Mouse (Mus musculus): ENCODE data around the gene Med12l. TPM values are rescaled to one million over a fixed set of nuclear protein-coding genes. Genes with fewer than 3 reads are reported as not detected.

Gene Med12l
- polyA plus RNA-seq, 1 experiment from 2014 or later, result 4.0 TPM

DNA sequence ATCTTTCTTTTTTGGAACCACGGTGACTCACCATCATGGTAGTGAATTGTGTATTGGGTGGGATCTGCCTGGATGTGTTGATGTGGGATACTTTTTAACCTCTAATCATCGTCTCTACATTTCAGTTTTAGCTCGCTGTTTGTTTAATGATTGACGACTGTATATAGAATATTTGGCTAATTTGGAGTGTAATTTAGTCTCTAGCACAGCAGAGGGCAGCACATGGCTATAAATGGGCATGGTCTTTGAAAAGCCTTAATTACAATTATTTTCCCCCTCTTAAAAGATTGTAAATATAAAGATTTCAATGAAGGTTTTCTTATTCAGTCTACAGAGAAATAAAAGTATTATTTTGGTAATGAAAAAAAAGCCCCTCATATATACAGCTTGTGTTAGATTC lies 71.7 kb downstream of the Med12l start:
- ATAC-seq, result no peak

GRCm38 (mm10) chr3:59078585-59078984 lies 73.0 kb downstream of the Med12l start:
- Histone ChIP-seq H3K27ac (no peak overlapping the region), H3K4me2 (replicated peaks) (no peak overlapping the region), H3K9me3 (no peaks in the 10 kb centered on the region), H3K4me3 (replicated peaks) (no peak overlapping the region), H3K9ac (replicated peaks) (no peak overlapping the region), H3K36me3 (no peaks in the 10 kb centered on the region), H3K27me3 (no peaks in the 10 kb centered on the region), H3K4me1 (replicated peaks) (peaks cover 3% of the 10 kb centered on the region; the same call in 1 of the 2 replicates)
- ATAC-seq, result no peak
- 87% methylated on average over 11 of the region's 11 CpGs for WGBS

More for the DNA sequence above, 71.7 kb downstream of the Med12l start:
- Histone ChIP-seq H3K27me3 (no peaks in the 10 kb centered on the region), H3K9me3 (no peaks in the 10 kb centered on the region), H3K4me2 (replicated peaks) (no peak overlapping the region), H3K27ac (no peak overlapping the region), H3K4me3 (replicated peaks) (no peak overlapping the region), H3K9ac (replicated peaks) (no peak overlapping the region), H3K36me3 (no peaks in the 10 kb centered on the region), H3K4me1 (replicated peaks) (peaks cover 3% of the 10 kb centered on the region; the same call in 1 of the 2 replicates)
- WGBS, result 69% methylated on average over 4 of the region's 4 CpGs

DNA sequence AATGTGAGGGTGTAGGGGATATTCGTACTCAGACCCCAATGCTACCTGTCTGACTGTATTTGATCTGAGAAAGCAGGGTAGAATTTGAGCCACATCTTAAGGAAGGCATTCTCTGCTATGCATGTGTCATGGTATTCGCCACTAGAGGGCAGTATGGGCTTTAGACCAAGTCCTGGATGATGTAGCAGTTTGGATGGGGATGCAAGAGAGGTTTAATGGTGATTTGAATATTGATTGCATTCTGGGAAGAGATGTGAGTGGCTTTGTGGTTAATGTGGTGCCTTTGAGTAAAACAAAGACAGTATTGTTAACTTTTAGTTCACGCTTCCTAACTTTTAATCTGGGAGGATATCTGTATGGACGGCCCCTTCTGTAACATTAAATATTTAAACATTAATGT lies 73.7 kb downstream of the Med12l start:
- Histone ChIP-seq H3K27ac (no peak overlapping the region), H3K36me3 (no peaks in the 10 kb centered on the region), H3K4me2 (replicated peaks) (no peak overlapping the region), H3K9me3 (no peaks in the 10 kb centered on the region), H3K4me3 (replicated peaks) (no peak overlapping the region), H3K27me3 (no peaks in the 10 kb centered on the region), H3K4me1 (replicated peaks) (peaks cover 3% of the 10 kb centered on the region; the same call in 1 of the 2 replicates), H3K9ac (replicated peaks) (no peak overlapping the region)
- peak; percentile 68; the same call in 1 of the 2 replicates for ATAC-seq
- WGBS, result 46% methylated on average over 4 of the region's 4 CpGs

DNA sequence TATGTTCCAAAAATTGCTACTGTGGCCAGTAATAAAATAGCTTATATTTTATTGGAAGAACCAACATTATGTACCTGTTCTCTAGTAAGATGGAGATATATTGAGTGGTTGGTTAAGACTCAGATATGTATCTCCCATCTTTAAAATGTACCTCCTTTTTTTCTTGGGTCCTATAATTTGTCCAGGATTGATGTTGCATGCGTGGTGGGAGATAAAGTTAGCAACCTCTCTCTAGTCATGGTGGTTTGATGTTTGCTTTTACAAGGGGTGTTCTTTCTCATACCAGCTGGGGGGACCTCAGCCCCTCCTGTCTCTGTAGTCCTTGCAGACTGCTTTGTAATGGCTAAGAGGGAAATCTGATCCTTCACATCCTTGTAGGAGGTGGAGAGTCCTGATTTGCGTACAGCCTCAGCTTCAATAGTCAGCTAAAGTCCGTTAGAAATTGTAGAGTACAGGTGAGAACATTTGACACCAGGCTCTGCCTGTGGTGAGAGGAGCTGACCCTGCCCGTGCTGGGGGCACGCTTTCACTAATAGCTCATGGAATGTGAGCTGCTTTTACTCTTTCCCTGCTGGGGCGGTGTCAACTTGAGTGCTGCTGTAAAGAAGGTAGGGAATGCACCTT lies 74.8 kb downstream of the Med12l start:
- H3K9me3 ChIP-seq, result no peaks in the 10 kb centered on the region
- 18% methylated on average over 6 of the region's 6 CpGs for WGBS
- H3K9ac ChIP-seq (replicated peaks), result no peak overlapping the region
- H3K4me3 ChIP-seq (replicated peaks), result no peak overlapping the region
- H3K4me1 ChIP-seq (replicated peaks), result peaks cover 3% of the 10 kb centered on the region; the same call in 1 of the 2 replicates
- H3K27ac ChIP-seq, result no peak overlapping the region
- no peak overlapping the region for H3K4me2 ChIP-seq (replicated peaks)
- H3K27me3 ChIP-seq, result no peaks in the 10 kb centered on the region
- H3K36me3 ChIP-seq, result no peaks in the 10 kb centered on the region
- no peak for ATAC-seq

- 26% methylated on average over 7 of the region's 7 CpGs for WGBS
- no peak for ATAC-seq
- no peak overlapping the region for H3K4me3 ChIP-seq (replicated peaks)
- H3K9me3 ChIP-seq, result no peaks in the 10 kb centered on the region
- peaks cover 3% of the 10 kb centered on the region; the same call in 1 of the 2 replicates for H3K4me1 ChIP-seq (replicated peaks)
- no peak overlapping the region for H3K9ac ChIP-seq (replicated peaks)
- H3K36me3 ChIP-seq, result no peaks in the 10 kb centered on the region
- no peak overlapping the region for H3K4me2 ChIP-seq (replicated peaks)
- H3K27ac ChIP-seq, result no peak overlapping the region
- H3K27me3 ChIP-seq, result no peaks in the 10 kb centered on the region
These were observed 75.3 kb downstream of the Med12l start for GRCm38 (mm10) chr3:59080919-59081318.

DNA sequence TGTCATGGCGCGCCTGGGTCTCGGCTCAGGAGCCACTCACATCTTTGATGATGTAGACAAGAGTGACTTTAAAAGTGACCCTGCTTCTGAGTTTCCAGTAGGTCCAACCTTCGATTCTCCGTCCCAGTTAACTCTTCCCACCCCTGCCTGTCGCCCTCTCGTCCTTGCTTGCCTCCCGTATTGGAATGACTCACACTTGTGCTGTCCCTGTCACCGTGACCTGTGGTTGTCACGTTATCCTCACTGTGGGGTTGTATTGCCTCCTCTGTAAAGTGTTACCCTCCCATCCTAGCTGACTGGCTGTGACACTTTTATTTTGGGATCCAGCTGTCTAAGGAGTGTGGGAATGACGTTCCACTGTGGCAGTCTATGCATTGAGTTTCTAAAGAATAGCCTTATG lies 87.1 kb downstream of the Med12l start:
- H3K27ac ChIP-seq, result no peak overlapping the region
- no peak for ATAC-seq
- no peak overlapping the region for H3K4me3 ChIP-seq (replicated peaks)
- no peaks in the 10 kb centered on the region for H3K4me1 ChIP-seq (replicated peaks)
- H3K4me2 ChIP-seq (replicated peaks), result no peak overlapping the region
- no peaks in the 10 kb centered on the region for H3K36me3 ChIP-seq
- 86% methylated on average over 11 of the region's 11 CpGs for WGBS
- no peaks in the 10 kb centered on the region for H3K27me3 ChIP-seq
- H3K9me3 ChIP-seq, result no peaks in the 10 kb centered on the region
- no peak overlapping the region for H3K9ac ChIP-seq (replicated peaks)

- no peak overlapping the region for H3K9ac ChIP-seq (replicated peaks)
- H3K36me3 ChIP-seq, result no peaks in the 10 kb centered on the region
- no peak overlapping the region for H3K4me3 ChIP-seq (replicated peaks)
- no peak overlapping the region for H3K27ac ChIP-seq
- WGBS, result 66% methylated on average over 6 of the region's 6 CpGs
- H3K27me3 ChIP-seq, result no peaks in the 10 kb centered on the region
- H3K9me3 ChIP-seq, result no peaks in the 10 kb centered on the region
- no peak overlapping the region for H3K4me2 ChIP-seq (replicated peaks)
- ATAC-seq, result no peak
- H3K4me1 ChIP-seq (replicated peaks), result no peaks in the 10 kb centered on the region
These were observed 91.8 kb downstream of the Med12l start for GRCm38 (mm10) chr3:59097421-59097820.

DNA sequence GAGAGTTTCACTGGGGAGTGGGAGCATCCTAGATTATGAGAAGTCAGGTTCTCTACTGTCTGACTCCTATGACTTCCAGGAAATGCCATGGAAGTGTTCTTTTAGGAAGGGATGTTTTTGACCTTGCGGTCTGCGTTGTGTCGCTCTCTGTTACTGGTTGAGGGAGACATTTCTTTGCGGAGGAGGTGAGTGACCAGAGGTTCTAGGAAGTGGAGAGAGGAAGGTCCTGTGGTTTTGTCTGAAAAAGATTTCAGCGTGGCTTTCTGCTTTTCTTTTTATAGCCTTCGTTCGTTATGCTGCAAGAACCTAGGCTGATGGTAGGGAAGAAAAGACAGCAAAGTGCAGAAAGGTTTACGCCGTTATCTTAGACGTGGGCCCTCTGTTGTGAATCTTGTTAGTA lies 92.9 kb downstream of the Med12l start:
- WGBS, result 91% methylated on average over 10 of the region's 10 CpGs
- H3K4me3 ChIP-seq (replicated peaks), result no peak overlapping the region
- H3K4me1 ChIP-seq (replicated peaks), result no peaks in the 10 kb centered on the region
- no peaks in the 10 kb centered on the region for H3K9me3 ChIP-seq
- H3K36me3 ChIP-seq, result no peaks in the 10 kb centered on the region
- no peak overlapping the region for H3K27ac ChIP-seq
- H3K4me2 ChIP-seq (replicated peaks), result no peak overlapping the region
- no peak for ATAC-seq
- no peaks in the 10 kb centered on the region for H3K27me3 ChIP-seq
- H3K9ac ChIP-seq (replicated peaks), result no peak overlapping the region

DNA sequence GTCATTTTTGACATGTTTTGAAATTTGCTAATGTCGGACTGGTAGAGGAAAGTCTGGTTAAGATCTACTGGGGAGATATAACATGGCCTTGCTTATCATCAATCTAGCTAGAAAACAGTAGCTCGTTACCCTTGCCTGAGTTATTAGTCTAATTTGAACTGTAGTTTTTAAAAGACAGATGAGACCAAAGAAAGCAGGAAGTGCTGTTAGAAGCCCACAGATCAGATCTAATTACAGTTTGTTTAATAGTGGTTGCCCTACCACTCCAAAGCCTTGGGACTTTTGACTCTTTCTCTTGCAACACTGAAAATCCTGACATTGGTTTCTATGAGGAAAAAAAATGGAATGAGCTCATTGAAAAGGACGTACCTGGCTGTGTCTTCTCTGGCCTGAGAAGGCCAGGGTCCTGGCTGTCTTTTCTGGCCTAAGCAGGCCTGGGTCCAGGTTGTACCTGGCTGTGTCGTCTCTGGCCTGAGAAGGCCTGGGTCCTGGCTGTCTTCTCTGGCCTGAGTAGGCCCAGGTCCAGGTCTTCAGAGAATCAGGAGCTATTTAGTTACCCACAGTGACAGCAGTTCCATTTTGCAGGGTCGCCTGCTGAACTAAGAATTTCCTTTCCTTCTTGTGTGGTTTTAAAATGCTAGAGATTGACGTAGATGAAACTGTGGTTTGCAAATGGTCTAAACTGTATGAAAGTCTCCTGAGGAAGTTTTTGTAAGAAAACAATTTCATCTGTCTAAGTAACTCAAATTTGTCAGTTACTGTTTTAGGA lies 95.8 kb downstream of the Med12l start, which contains the start of gene Gpr171:
TSS of gene Gpr171 (minus strand) at position 604 of the 769 bp plus-strand sequence.
- 88% methylated on average over 6 of the region's 6 CpGs for WGBS
- no peaks in the 10 kb centered on the region for H3K4me1 ChIP-seq (replicated peaks)
- H3K27me3 ChIP-seq, result no peaks in the 10 kb centered on the region
- no peaks in the 10 kb centered on the region for H3K9me3 ChIP-seq
- H3K27ac ChIP-seq, result no peak within 1 kb of the TSS
- H3K36me3 ChIP-seq, result no peaks in the 10 kb centered on the region
- no peak within 1 kb of the TSS for H3K4me2 ChIP-seq (replicated peaks)
- no peak within 1 kb of the TSS for H3K9ac ChIP-seq (replicated peaks)
- ATAC-seq, result no peak
- H3K4me3 ChIP-seq (replicated peaks), result no peak within 1 kb of the TSS

DNA sequence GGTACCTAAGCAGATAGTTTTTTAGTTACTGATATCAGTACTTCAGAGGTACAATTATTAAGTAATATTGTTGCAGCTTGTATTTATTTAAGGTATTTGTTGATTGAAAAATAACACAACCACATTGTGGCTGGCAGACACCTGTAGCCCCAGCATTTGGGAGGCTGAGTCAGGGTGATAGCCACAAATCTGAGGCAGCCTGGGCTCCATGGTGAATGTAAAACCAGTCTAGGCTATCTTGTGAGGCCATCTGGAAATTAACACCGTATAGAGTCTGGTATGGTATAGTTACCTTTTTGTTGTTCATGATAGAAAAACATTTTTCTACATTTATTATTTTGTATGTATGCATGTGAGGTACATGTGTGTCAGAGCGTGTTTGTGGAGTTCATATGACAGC lies 96.5 kb downstream of the Med12l start:
- Histone ChIP-seq H3K4me2 (replicated peaks) (no peak overlapping the region), H3K27ac (no peak overlapping the region), H3K4me3 (replicated peaks) (no peak overlapping the region), H3K36me3 (no peaks in the 10 kb centered on the region), H3K27me3 (no peaks in the 10 kb centered on the region), H3K4me1 (replicated peaks) (no peaks in the 10 kb centered on the region), H3K9ac (replicated peaks) (no peak overlapping the region), H3K9me3 (no peaks in the 10 kb centered on the region)
- 96% methylated on average over 2 of the region's 2 CpGs for WGBS
- no peak for ATAC-seq

DNA sequence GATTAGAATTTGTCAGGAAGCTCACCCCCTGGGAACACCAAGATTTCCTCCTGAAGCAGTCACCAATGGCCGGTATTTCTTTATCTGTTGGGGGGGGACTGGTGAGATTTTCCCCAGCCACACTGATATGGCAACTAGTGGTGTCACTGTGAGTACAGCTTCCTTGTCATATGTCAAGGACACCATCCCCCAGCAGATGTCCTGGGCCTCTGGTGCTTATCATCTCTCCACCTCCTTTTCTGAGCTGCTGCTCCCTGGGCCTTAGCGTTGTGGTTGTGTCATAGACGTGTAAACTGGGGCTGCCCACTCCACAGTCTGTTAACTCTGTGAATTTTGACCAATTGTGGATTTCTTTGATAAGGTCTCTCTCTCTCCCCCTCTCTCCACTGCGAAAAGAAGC lies 98.8 kb downstream of the Med12l start:
- Histone ChIP-seq H3K27ac (no peak overlapping the region), H3K4me3 (replicated peaks) (no peak overlapping the region), H3K36me3 (no peaks in the 10 kb centered on the region), H3K9me3 (no peaks in the 10 kb centered on the region), H3K9ac (replicated peaks) (no peak overlapping the region), H3K27me3 (no peaks in the 10 kb centered on the region), H3K4me1 (replicated peaks) (0 out of 2 replicates have a peak, but pooled peaks cover 2% of the 10 kb centered on the region), H3K4me2 (replicated peaks) (no peak overlapping the region)
- WGBS, result 90% methylated on average over 4 of the region's 4 CpGs
- ATAC-seq, result 0 out of 2 replicates have a peak, but pooled peaks have one; percentile 30

- 0 out of 2 replicates have a peak, but pooled peaks have one; percentile 27 for ATAC-seq
- WGBS, result 97% methylated on average over 4 of the region's 4 CpGs
- Histone ChIP-seq H3K27ac (no peak overlapping the region), H3K9ac (replicated peaks) (no peak overlapping the region), H3K4me3 (replicated peaks) (no peak overlapping the region), H3K9me3 (no peaks in the 10 kb centered on the region), H3K36me3 (no peaks in the 10 kb centered on the region), H3K4me2 (replicated peaks) (no peak overlapping the region), H3K27me3 (no peaks in the 10 kb centered on the region), H3K4me1 (replicated peaks) (0 out of 2 replicates have a peak, but pooled peaks cover 2% of the 10 kb centered on the region)
These were observed 101.8 kb downstream of the Med12l start for GRCm38 (mm10) chr3:59107439-59107838.

Data from midbrain, embryonic 13.5 days (tissue).